Mouse (Mus musculus): ENCODE measurements around the gene Rbm20.
"Not testable (repeated sequence)": the region's sequence is repeated elsewhere in the genome, so short reads cannot be mapped to it uniquely, and the experiment has no call there.

Rbm20 gene

DNA sequence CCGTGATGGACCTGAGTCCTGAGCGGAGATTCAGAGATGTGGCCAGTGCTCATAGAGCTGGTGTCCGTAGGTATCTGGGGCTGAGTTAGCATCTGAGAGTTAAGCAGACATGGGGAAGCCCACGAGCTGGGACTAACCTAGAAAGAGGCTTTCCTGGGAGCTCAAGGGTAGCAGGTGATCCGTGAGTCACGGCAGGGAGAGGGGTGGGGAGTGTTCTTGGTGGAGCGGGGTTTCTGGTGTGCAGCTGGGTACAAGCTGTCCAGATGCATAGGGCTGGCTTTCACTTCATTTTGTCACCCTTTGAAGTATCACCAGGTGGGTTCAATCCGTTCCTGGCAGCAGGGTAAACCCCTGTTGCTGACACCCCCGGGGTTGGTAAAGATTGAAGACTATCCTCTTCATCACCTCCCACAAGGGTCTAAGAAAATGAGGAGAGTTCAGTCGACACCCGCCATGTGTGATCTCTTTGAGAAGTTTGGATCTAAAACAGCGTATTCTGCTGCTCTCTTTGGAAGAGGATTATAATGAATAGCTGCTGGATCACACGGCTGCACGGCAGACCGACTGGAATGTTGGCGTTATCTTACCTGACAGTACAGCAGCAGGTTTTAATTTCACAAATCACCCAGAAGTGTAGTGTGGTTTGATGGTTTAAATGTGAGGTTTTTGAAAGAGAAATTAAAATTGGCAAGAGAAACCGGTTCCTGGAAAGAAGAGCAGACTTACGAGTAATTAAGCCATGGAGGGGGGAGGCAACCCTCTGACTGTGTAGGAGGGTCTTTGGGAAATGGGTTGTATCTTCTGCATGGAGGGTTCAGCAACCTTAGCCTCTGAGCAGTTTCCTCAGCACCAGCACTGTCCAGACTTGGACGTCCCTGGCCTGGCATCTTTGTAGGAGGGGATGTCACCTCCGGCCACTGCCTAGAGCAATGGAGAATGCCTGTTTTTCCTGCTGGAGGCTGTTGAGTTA, 114.9 kb downstream of the Rbm20 start:
- DNase-seq (ENCODE audit: low spot score) = no peak

DNA sequence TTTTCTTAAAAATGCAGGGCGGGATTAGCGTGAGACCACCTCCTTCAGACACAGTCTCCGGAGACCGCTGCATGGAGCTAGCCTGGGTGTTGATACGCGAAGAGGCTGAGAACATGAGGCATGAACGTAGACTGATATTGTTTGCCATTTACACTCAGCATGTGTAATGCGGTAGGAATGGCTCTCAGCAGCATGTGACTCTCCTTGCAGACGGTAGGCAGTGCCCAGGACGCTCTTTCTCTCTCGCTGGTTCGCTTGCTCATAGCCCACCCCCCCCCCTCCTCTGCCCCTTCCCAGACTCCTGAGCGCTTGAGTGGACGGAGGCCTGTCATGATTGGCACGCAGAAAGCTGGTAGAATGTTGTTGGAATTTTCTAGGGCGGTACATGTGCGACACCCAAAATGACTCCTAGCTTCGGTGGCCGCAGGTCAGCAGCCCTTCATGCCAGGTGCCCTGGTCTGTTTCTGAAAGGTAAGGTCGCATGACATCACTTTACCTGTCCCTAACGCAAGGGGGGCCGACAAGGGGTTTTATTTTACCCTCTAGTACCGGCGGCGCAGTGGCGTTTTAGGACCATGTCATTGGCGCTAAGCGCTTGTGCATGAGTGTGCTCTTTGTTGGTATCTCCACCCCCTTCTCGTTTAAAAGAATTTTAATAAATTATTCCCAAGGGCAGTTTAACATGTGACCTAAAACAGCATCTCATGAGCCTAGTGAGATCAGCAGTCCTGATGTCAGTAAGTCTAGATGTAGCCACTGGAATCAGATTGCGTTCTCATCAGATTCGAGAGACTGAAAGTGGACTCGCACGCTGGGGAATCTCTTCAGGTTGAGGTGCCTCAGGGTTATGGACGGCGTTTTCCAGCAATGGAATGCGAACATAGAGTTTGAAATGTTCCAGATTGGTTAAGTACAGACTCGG, 116.1 kb downstream of the Rbm20 start:
- DNase-seq (ENCODE audit: low spot score) = no peak

DNA sequence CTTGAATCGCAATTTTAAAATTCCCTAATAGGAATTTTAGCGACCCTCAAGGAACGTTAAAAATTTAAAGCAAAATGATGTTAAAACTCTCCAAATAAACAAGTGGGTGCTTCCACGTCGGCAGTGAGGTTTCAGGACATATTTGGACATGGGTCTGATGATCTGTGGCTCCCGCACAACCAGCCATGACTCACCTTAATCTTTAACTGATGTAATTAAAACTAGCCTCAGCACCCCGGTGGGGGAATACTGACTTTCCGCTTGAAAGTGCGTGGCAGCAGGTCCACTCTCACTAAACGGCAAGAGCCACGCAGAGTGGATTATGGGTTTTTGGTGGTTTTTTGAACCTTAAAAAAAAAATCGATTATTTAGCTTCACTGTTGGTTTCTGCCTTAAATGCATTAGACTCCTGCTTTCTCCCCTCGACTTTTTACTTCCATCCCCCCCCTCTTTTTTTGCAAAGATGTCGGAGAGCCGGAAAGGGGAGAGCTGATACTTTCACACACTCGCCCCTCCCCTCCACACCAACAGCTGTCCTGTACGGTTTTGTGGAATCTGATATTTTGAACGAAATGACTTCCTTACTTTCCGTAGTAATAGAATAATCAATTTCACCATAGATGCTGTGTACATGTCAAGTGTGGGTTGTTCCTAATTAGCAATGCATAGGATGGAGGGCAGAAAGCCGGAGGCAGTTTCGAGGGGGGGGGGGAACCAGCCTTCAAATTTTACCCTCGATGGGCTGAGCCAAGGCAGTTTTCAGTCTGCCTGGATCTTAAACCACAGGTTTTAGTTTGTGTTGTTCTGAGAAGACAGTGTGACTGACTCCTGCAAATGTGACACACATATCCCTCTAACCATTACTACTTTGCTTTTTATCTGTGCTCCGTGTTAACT, 117.1 kb downstream of the Rbm20 start:
- no peak for DNase-seq (ENCODE audit: low spot score)

DNA sequence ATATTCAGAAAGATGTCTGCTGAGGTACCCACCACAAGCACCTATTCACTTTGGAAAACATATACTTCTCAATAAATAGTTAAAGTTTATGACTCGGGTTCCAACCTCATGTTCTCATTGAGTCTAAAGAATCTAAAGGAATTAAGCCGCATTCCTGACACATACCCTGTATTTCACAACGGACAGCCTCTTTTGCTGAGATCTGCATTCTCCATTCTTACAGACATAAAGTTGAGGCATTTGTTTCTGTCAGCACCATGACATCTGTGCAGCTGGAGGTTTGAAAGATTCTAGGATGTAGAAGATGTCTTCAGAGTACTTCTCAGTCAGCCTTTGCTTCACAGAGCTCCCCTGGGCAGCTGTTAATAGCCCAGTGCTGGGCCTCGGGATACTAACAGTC, 117.9 kb downstream of the Rbm20 start:
- no peak for DNase-seq (ENCODE audit: low spot score)

DNA sequence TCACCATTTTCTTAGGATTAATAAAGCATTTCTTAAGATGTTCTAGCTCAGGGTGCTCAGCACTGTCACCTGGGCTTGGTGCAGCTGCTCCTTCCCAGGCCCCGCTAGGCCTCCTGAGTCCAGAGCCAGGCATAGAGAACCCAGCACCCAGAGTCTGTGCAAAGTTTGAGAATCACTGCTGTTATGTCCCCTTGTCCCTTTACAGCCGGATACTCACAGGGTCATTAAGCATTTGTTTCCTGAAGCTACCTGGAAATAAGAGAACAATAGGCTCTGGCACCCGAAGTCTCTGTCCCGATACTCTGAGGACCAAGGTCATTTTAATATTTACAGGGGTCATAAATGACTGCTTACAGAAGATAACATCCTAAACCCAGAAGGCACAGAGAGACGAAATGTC, 118.9 kb downstream of the Rbm20 start:
- DNase-seq (ENCODE audit: low spot score) = no peak

DNA sequence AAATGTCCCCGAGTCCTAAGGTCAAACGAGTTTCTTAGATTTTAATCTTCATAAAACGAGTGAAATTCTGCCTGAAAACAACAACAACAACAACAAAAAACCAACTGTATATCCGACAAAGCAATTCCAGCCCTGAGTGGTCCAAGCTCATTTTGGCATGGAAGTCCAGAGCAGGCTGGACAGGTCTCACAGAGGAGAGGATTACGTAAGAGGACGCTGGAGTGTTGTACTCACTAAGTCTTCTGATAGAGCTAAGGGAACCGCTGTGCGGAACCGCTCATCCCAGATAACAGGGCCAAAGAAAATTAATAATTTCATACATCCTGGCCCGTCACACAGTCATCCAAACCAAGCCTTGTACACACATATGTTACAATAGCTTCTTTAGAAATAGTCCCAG, 120.7 kb downstream of the Rbm20 start:
- no peak for DNase-seq (ENCODE audit: low spot score)

DNA sequence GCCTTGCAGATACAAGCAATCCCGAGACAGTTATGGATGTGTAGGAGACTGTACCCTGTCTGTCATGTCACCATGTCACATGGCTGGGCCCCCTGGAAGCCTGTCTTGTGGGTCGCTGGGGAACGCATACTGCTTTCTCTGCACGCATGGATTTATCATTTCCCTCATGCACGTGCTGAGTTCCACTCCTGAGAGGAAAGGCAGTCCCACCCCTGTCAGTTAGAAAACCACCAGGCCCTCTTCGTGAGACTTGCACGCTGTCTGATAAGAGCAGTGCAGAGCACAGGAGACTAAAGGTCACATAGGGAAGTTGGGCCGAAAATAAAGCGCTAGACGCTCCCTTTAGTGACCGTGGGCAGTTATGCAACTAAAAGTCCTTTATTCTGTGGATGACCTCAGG, 122.8 kb downstream of the Rbm20 start:
- DNase-seq (ENCODE audit: low spot score) = no peak

DNA sequence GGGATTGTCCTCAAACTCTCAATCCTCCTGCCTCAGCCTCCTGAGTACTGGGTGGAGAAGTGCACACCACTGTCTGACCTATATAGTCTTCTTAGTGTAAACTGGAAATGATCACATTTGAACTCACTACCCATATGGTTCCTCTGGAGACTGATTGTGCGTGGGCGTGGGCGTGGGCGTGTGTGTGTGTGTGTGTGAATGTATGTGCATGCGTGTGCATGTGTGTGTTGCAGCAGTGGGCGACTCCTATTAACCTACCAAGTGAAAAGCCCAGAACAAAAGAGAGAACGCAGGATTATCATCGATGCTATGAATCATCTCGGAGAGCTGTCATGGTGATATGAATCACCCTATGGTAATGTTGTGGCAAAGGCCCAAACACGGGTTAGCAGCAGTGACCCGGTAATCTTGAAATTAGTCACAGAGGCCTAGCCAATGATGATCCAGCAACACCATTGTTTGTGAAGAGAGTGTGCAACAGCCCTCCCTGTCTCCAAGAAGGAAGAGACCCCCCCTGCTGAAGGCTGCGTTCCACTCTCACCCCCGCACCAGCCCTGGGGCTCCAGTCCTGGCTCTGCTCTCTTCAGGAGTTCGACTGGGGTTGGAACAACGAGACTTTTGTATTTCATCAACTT, 123.4 kb downstream of the Rbm20 start:
- DNase-seq (ENCODE audit: low spot score) = no peak

DNA sequence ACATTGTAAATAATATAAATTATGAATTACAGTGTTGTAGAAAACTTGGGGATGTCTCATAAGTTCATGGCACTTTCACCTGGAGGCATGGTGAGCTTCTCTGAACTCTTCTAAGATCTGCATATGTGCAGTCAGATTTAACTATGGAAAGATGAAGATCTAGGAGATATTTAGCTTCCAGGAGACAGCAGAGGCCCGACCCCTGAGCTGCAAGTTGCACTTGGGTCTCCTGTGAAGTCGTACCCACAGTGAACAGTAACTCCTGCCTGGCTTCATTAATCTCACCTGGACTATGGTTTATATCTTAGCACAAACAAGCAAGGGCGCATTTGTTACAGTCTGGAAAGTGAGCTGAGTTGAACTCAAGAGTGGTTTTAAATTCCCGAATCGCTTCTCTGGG, 124.3 kb downstream of the Rbm20 start:
- no peak for DNase-seq (ENCODE audit: low spot score)

DNA sequence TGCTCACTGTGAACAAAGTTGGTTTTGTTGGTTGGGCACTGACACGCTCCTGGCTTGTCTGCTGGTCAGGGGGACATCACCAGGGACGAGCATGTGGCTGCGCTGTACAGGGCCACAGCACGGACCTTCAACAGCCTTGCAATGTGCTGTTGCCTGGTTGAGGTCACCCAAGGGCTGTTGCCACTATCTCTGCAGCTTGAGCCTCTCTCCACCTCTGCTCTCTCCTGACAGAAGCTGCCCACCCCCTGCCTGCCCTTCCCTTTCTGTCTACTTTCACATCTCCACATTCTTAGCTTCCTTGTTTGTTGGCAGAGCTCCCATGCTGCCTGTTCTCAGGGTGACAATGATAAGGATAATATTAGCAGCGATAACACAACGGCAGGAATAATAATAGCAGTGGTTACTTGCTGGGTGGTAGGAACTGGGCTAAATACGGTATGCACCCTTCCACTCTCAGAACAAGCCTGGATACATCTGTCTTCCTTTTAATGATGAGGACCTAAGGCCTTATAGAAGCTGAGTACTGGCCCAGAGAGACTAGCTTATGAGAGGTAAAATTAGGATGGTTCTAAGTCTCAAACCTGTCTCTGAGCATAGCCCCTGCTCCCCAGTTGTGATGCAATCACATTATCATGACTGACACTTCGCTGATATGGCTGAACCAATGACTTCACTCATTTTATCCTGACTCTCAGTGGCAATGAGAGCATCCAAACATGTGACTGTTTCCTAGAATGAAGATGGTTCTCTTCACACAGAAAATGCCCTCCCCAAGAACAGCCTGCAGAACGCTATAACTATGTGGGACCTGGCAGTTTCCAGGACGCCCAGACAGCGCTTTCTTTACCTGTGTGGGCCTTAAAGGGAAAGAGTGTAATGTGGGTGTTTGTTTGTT, 124.9 kb downstream of the Rbm20 start:
- DNase-seq (ENCODE audit: low spot score) = no peak

DNA sequence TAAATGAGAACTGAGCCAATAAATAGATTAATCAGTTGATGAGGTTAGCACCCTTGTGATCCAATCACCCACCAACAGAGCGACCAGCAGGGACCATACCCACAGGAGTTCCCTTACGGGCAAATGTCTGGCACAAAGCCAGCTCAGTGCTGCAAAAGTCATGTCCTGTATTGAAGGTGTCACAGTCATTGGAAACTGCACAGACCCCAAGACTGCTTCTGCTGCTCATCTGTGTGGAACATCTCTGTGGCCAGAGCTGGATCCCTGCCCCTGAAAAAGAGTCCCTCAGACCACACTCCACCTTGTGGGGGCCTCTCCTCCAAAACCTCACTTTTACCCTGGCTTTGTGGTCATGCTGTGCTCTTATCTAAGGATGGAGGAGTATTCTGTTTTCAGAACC, 126.8 kb downstream of the Rbm20 start:
- DNase-seq (ENCODE audit: low spot score) = no peak

DNA sequence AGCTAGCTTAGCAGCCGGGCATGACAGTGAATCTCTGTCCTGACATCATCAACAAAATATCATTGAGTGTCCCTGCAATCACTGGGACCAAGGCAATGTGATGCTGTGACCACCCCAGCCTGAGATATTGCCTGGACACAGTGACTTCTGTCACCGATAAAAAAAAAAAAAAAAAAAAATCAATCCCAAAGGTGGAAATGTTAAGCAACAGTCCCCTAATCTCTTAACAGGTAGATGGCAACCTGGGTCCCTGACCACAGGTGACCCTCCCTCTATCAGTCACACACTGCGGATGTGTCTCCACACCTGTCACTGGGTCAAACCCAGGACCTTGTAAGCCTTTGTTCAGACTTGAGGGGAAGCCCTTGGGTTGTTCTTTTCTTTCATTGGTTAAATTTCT, 128.0 kb downstream of the Rbm20 start:
- DNase-seq (ENCODE audit: low spot score) = no peak

DNA sequence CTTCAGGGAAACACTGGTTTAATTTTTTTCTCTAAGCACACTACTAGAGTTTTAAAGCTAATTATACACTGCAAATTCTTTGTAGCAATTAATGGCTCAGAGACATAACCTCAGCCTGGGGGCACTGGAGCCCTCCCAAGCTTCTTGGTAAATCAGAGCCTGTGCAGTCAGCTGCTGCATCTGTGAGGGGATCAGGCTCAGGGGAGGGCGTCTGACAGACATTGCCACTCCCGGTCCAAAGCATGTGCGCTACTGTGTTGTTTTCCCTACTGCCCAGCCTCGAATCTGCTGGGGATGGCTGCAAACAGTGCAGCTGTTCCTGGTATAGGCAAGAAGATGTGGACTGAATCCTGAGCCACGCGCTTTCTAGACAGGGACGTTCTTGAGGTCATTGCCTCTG, 129.0 kb downstream of the Rbm20 start:
- DNase-seq (ENCODE audit: low spot score) = no peak

DNA sequence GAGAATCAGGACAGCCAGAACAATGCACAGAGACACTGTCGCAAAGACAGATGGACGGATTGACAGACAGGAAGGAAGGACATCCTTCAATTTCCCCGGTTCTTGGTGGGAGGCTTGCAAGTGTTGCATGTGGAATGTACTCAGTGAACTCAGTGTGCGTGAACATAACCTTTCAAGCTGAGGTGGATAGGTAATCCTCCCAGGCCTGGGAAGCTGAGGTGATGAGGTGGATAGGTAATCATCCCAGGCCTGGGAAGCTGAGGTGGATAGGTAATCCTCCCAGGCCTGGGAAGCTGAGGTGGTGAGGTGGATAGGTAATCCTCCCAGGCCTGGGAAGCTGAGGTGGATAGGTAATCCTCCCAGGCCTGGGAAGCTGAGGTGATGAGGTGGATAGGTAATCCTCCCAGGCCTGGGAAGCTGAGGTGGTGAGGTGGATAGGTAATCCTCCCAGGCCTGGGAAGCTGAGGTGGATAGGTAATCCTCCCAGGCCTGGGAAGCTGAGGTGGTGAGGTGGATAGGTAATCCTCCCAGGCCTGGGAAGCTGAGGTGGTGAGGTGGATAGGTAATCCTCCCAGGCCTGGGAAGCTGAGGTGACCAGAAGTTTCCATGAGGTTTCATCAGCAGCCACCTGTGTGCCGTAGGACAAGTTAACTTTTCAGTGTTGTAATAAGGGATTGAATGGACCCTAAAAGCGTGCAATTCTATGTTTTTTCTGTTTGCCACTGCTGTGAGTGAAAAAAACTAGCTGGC, 129.6 kb downstream of the Rbm20 start:
- DNase-seq (ENCODE audit: low spot score) = not testable (repeated sequence)

DNA sequence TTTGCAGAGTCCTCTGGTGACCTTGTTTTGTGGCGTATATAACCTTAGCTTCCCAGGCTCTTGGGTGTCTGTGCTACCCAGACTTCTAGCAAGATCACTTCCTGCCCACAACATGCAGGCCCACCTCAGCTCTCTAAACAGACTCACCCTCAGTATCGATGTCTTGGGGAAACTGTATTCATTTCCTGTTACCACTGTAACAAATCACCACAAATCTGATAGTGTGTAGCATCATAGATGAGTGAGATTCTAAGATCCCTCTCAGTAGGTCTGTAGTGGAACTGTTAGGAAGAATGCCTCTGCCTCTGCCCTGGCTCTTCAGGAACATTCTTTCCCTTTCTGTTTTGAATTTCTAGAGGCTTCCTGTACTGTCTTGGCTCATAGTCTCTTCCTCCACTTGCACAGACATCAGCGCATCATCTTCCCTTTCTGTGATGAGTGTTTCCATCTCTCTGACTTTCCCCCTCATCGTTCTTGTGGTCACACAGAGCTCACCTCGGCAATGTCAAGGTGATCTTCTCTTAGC, 130.2 kb downstream of the Rbm20 start:
- DNase-seq (ENCODE audit: low spot score) = no peak

DNA sequence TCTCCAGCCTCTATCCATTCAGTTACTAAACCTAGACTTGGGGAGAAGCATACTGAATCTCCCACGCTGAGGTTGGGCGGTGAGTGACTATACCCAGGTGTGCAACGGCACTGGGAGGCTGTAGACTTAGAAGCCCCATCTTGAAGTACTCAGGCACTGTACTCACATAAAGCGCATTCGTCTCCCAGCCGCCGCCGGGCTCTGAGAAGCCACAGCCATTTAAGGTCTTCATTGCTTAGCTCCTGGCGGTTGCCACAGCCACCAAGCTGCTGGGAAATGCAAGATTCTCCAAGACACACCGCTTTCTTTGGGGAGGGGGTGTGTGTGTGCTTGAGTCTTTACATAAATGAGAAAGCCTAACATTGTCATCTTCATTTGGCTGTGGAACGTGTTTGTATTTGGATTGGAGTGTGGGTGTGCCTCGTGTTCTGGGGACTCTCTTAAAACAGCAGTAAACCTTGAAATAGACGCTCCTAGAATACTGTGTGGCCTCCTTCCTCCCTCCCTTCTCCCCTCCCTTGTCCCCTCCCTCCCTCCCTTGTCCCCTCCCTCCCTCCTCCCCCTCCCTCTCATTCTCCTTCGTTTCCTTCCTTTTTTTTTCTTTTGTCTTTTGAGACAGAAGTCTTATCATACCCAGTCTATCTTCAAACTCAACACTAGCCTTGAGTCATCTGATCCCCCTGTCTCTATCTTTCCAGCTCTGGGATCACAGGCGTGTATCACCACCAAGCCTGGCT, 131.1 kb downstream of the Rbm20 start:
- no peak for DNase-seq (ENCODE audit: low spot score)

DNA sequence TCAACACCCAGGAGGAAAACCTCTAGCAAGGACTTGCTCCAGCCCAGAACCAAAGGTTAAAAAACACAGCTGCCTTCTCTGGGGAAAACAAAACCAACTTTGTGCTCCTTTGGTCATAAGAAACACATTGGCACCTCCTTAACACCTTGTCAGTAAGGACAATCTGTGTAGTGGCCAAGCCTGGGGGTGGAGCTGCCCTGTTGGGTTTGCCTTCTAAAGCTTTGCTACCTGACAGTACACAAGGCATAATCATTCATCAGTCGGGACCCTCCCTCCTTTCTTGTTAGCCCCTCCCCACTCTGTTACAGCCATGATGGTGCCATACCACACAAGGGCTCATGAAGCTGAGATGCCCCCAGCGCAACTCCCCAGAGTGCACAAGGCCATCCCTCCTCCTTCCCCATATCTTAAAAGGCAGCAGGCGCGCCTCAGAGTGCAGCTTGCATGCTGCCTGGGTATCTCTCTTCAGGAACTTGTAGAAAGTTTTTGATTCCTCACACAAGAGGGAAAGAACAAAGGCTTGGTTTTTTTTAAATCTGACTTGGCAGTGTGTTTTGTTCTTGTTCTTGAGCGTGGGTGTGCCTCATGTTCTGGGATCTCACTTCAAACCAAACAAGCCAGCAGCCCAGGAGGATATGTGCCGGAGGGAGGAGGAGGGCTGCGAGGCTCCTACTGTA, 132.2 kb downstream of the Rbm20 start:
- no peak for DNase-seq (ENCODE audit: low spot score)

DNA sequence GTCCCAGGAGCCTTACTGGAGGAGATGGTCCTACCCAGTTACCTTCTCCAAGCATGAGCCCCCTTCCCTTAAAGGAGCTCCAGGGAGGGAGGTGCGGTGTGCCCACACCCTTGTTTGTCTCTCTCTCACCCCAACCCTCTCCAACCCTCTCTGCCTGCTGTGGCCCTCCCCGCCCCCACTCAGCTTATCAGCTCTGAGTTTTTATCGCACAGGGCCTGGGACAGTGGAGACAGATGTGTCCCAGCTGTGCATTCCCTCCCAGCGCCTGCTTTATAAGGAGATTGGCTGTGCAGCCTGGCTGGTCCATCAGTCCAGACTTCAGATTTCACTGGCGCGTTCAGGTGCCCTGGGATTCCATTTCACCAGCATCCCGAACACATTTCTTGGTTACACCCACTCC, 132.9 kb downstream of the Rbm20 start:
- DNase-seq (ENCODE audit: low spot score) = no peak

Data from ovary, postnatal 14 days (tissue).